Mouse (Mus musculus) cortical plate, adult 2 months (tissue): ENCODE results near the gene Xylt1.

Experiments used
- CTCF ChIP-seq: fragments of 200-500 bp; IDR thresholded peaks from 2 replicates; pipeline ENCODE4 v1.5.1; 2011; ENCODE audit warnings: mild to moderate bottlenecking, control low read depth, low read length; ENCODE audit not compliant: insufficient read depth; ENCODE audit errors: extremely low read depth
- POLR2A ChIP-seq: fragments of 200-500 bp; IDR thresholded peaks from 2 replicates; pipeline ENCODE4 v1.6.1; 2011; ENCODE audit warnings: mild to moderate bottlenecking, low read length, control low read depth; ENCODE audit not compliant: insufficient read depth; ENCODE audit errors: extremely low read depth

- no peak for TF ChIP-seq POLR2A
- TF ChIP-seq CTCF: no peak
Observed at GRCm38 (mm10) chr7:117610439-117610838, 229.7 kb downstream of the Xylt1 start.
